ENCODE assay signal across 8 mouse cellular contexts in the genomic region with DNA sequence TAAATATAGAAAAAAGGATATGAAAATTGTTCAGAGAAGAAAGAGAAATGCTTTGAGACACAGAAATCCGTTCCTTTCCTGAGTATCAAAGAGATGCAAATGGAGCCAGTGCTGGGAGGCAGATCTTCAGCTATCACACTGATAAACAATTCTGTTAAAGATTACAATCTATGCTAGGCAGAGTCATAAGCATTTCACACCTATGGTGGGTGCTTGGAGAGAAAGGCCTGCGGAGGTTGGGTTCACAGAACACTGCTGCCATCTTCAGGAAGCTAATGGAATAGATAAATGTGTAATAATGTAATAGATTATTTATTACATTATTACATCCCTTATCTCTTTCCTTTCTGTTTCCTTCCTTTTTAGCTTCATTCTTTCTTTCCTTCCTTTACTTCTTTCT.
A peak's percentile ranks its signal among the peaks of the same experiment; 100 is the strongest.
DNase-seq lines count a peak whose midpoint lies in the region; ATAC-seq and TF ChIP-seq lines count a peak whose summit lies in the region.

No protein-coding gene starts in this region.

- ATAC-seq in forebrain, embryonic 15.5 days (replicated peaks) = peak; percentile 64; the same call in 1 of the 2 replicates
- no peak for ATAC-seq in forebrain, embryonic 12.5 days (ENCODE audit: low FRiP score)
- no peak for ATAC-seq in monocyte, adult 5-6 weeks (replicated peaks; ENCODE audit: insufficient number of reproducible peaks, low FRiP score, low TSS enrichment, poor library complexity, severe bottlenecking)

- no peaks in the 10 kb centered on the region for H3K9me3 ChIP-seq in forebrain, embryonic 15.5 days
- H3K9me3 ChIP-seq in forebrain, embryonic 12.5 days = no peaks in the 10 kb centered on the region

- no peak for TF ChIP-seq POLR2A in small intestine, adult 2 months (IDR thresholded peaks at IDR 0.05; ENCODE audit: low read depth, low read length)

- peak; percentile 20; the same call in 1 of the 2 replicates for TF ChIP-seq CTCF in small intestine, adult 2 months (IDR thresholded peaks at IDR 0.05; ENCODE audit: extremely low read depth, insufficient read length, insufficient replicate concordance, low read depth, low read length)

- peaks cover 8% of the 10 kb centered on the region; the same call in 1 of the 2 replicates for H3K27me3 ChIP-seq in forebrain, embryonic 15.5 days
- peaks cover 53% of the 10 kb centered on the region for H3K27me3 ChIP-seq in forebrain, embryonic 12.5 days
- no peaks in the 10 kb centered on the region for H3K27me3 ChIP-seq in small intestine, adult 2 months (ENCODE audit: control insufficient read depth, insufficient read depth, low read length)

- 8% methylated on average over 2 of the region's 2 CpGs for WGBS in forebrain, embryonic 15.5 days
- WGBS in forebrain, embryonic 12.5 days = 13% methylated on average over 2 of the region's 2 CpGs
- 20% methylated on average over 2 of the region's 2 CpGs for WGBS in small intestine, adult 2 months

- no peak overlapping the region for H3K27ac ChIP-seq in forebrain, embryonic 15.5 days (replicated peaks)
- no peak overlapping the region for H3K27ac ChIP-seq in forebrain, embryonic 12.5 days
- no peak overlapping the region for H3K27ac ChIP-seq in small intestine, adult 2 months (ENCODE audit: insufficient read depth, low read depth, low read length)

- no peaks in the 10 kb centered on the region for H3K4me1 ChIP-seq in forebrain, embryonic 15.5 days
- no peaks in the 10 kb centered on the region for H3K4me1 ChIP-seq in forebrain, embryonic 12.5 days
- H3K4me1 ChIP-seq in small intestine, adult 2 months (ENCODE audit: control insufficient read depth, insufficient read depth, insufficient read length, low read length) = no peaks in the 10 kb centered on the region

- DNase-seq in right cerebral cortex, adult 2 months (ENCODE audit: low spot score in 2 of 2) = peak; percentile 2 to 24
- DNase-seq in right cerebral cortex, postnatal 25 days = no peak
- DNase-seq in cerebellum, postnatal 10 days = peak; percentile 49 to 57
- peak; percentile 6 for DNase-seq in layer of hippocampus, adult 9-10 months (ENCODE audit: low spot score)

- no peak overlapping the region for H3K4me3 ChIP-seq in forebrain, embryonic 15.5 days
- H3K4me3 ChIP-seq in forebrain, embryonic 12.5 days (replicated peaks) = no peak overlapping the region
- no peak overlapping the region for H3K4me3 ChIP-seq in small intestine, adult 2 months (ENCODE audit: low read depth, low read length)

- no peak overlapping the region for H3K4me2 ChIP-seq in forebrain, embryonic 15.5 days (replicated peaks)
- no peak overlapping the region for H3K4me2 ChIP-seq in forebrain, embryonic 12.5 days

- no peaks in the 10 kb centered on the region for H3K36me3 ChIP-seq in forebrain, embryonic 15.5 days
- H3K36me3 ChIP-seq in forebrain, embryonic 12.5 days (replicated peaks) = no peaks in the 10 kb centered on the region
- H3K36me3 ChIP-seq in small intestine, adult 2 months (ENCODE audit: control insufficient read depth, insufficient read depth, low read length) = no peaks in the 10 kb centered on the region

- no peak overlapping the region for H3K9ac ChIP-seq in forebrain, embryonic 15.5 days (replicated peaks)
- H3K9ac ChIP-seq in forebrain, embryonic 12.5 days = no peak overlapping the region
